Mouse (Mus musculus) granulocyte monocyte progenitor cell, adult 5-6 weeks (primary cell): ENCODE results near the gene Pak1ip1. TPM values are rescaled to one million over a fixed set of nuclear protein-coding genes. Genes with fewer than 3 reads are reported as not detected.
A peak's percentile ranks its signal among the peaks of the same experiment; 100 is the strongest.

Source experiments
- ATAC-seq: replicated peaks from 2 replicates; pipeline ENCODE4 v1.8.0; 2016; ENCODE audit warnings: mild to moderate bottlenecking, moderate TSS enrichment, inconsistent platforms; ENCODE audit not compliant: poor library complexity, severe bottlenecking
- total RNA-seq, 2 experiments: library from RNA; stranded (forward) in 1 of 2; stranded (reverse) in 1 of 2; fragments of 200-712, 200-1000 nt in 1 of 2; fragments of >200 nt in 1 of 2; fragmentation: Nextera tagmentation in 1 of 2; gene quantifications; 2 replicates each; pipeline ENCODE4 v1.2.3; 2014 to 2017

Pak1ip1 gene
- total RNA-seq, 2 experiments from 2014 or later = 63.5 to 102 TPM

GRCm38 (mm10) chr13:41000140-41000925 is 490 bp upstream of the Pak1ip1 start:
- peak; percentile 8; the same call in 1 of the 2 replicates for ATAC-seq

- no peak for ATAC-seq
These were observed 1.2 kb downstream of the Pak1ip1 start for GRCm38 (mm10) chr13:41002001-41002400.

GRCm38 (mm10) chr13:41006244-41006643 is 5.4 kb downstream of the Pak1ip1 start:
- no peak for ATAC-seq

GRCm38 (mm10) chr13:41008271-41008670 is 7.4 kb downstream of the Pak1ip1 start:
- no peak for ATAC-seq

DNA sequence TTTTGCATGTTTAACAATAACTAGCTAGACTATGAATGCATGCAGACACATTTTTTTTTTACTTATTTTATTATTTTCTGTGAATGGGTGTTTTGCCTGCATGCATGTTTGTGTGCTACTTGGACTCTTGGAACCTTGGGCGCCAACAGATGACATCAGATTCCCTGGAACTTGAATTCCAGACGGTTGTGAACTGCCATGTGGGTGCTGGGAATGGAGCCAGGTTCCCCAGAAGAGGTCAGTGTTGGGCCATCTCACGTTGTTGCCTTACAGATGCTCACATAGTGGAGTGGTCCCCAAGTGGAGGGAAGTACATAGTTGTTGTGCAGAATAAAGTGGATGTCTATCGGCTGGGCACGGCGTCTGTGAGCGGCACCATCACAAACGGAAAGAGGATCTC is 8.1 kb downstream of the Pak1ip1 start:
- ATAC-seq = no peak

GRCm38 (mm10) chr13:41015829-41016634 is 15.2 kb downstream of the Pak1ip1 start, which contains the start of gene Tmem14c:
Tmem14c (plus strand) TSS chr13:41016292.
- peak; percentile 96 for ATAC-seq

DNA sequence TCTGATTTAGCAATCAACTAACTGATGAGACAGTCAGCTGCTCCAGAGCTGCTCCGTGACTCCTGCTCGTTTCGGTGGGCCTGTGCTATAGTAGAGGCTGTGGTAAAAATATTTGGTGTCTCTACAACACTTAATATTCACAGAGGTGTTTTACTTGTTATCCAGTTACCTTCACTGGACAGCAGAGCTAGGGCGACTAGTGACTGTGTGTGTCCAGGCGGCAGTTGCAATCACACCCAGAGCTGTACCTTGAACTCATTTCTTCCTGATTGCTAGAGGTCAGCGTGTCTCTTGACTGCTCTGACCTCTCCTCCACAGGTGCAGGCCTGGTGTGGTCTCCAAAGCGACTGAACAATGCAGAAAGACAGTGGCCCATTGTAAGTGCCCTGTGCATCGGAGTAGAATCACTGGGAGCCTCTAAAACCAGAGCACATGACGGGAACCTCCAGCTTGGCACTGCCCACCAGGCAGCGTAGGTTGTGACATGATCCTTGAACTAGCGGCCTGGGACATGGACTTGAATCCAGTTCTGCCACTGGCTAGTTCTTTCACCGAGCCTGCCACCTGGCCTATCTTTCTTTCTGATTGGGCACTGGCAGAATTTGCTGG is 16.1 kb downstream of the Pak1ip1 start:
- 0 out of 2 replicates have a peak, but pooled peaks have one; percentile 7 for ATAC-seq

DNA sequence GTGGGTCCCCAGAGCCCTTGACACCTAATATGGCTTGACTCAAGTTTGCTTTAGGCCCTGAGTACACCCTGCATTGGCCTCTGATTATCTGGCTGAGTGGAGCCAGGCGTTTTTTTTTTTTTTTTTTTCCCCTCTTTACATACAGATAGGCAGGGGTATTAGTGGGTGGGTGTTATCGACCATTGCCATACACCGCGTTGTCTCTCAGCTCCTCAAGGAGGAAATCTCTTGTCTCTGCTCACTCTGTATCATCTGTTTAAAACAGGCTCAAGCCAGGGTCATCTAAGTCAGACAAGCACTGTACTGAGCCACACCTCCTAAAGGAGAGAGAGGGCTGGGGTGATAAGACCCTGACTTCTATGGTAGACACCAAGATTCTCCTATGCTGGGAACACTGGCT is 17.0 kb downstream of the Pak1ip1 start:
- no peak for ATAC-seq

GRCm38 (mm10) chr13:41018236-41018635 is 17.4 kb downstream of the Pak1ip1 start:
- no peak for ATAC-seq

DNA sequence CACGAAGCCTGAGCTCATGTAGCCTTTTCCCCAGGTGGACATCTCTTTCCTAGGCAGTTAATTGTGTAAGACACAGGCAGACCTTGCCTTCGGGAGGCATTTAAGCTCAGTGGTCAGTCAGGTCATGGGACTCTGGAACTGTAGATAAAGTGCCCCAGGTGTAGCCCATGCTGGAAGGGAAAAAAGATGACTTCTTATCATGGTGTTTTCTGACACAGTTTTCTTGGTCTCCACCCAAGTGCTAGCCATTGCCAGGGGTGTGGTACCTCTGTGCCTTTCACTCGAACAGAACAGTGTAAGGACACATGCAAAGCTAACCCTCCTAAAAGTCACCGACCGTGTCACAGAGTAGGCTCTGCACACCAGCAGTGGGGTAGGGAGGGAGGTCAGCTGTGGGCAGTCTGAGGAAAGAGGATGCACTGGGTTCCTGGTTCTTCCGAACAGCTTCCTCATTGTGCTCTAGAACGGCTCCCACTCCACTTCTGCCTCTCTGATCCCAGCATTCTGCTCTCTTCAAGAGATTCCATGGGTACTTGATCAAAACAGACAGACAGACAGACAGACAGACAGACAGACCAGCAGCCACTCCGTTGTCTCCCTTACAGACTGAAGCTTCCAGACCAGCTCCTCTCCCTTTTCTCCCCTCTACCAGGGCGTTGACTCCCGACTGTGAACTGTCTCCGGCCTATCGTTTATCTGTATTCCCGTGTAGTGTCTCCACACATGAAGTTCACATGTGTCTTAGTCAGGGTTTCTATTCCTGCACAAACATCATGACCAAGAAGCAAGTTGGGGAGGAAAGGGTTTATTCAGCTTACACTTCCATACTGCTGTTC is 18.2 kb downstream of the Pak1ip1 start:
- 0 out of 2 replicates have a peak, but pooled peaks have one; percentile 21 for ATAC-seq

DNA sequence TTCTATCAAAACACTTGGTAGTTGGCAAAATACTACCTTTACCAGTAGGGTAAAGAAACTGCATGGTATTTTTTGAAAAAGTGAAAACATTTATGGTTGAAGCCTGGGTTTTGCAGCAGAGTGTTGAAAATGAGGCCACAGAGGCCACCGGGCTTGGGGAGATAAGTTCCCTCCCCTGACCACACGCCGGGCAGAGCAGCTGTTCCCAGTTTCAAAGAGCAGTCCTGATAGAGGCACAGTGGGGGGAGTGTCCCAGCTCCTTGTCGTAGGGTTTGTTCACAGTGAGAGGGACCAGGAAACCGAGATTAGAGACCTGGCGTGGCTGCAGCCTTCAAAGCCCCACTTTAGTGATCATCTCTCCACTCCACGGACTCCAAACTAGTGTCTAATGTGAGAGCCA is 19.7 kb downstream of the Pak1ip1 start:
- ATAC-seq = no peak

DNA sequence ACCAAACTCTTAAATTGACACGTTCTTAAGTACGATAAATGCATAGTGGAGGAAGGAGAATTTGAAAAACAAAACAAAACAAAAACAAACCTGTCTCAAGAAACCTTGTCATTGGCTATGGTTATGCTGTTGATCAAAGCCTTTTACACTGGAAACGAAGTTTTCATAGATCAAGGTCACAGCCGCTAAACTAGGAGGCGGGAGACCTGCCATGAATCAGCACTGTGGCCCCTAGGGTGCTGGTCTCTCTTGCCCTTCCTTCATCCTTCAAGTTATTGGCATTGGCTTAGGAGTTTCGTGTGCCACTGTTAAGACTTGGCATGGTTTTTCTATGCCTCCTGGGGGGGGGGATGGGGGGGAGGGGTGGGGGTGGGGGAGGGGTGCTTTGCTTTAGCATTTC is 20.8 kb downstream of the Pak1ip1 start:
- no peak for ATAC-seq

- no peak for ATAC-seq
These were observed 21.3 kb downstream of the Pak1ip1 start for GRCm38 (mm10) chr13:41022099-41022498.

GRCm38 (mm10) chr13:41030098-41030497 is 29.3 kb downstream of the Pak1ip1 start:
- ATAC-seq = no peak

GRCm38 (mm10) chr13:41042511-41042910 is 41.7 kb downstream of the Pak1ip1 start:
- ATAC-seq = no peak

DNA sequence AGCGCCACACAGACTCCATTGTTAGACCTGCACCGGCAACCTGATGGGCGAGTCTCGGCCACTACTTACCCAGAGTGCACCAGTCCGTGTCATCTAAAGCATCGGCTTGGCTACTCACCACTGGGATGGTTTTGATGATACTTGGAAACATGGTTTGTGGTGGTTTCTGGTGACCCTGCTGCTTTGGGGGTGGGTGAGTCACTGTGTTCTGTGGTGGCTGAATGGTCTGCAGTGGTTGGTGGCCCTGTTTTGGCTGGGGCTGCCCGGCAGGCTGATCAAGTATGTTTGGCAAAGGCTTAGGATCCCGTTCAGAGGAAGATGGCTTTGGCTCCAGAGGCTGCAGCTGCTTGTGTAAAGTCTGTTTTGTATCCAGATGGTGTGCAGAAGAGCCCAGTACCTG is 45.1 kb downstream of the Pak1ip1 start:
- ATAC-seq = no peak

DNA sequence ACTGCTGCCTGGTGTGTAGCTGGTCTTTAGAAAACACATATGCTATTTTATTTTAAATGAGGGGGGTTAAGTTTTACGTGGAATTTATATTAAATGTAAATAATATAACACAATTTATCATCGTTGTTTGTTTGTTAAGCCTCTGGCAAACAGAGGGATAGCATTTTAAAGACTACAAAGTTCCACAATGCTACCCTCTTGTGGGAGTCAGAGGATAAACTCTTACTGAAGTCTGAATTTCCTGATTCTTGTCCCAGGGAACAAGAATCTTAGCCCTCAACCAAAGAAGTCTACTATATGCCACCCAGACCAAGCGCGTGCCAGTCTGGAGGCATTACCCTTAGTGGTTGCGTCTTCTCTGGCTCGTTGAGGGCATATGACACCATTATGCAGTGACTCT is 46.5 kb downstream of the Pak1ip1 start:
- ATAC-seq = no peak

GRCm38 (mm10) chr13:41051965-41052364 is 51.1 kb downstream of the Pak1ip1 start:
- ATAC-seq = no peak
